Mouse (Mus musculus): Measurements from ENCODE around the gene Ppp1r14a.

The Ppp1r14a gene

DNA sequence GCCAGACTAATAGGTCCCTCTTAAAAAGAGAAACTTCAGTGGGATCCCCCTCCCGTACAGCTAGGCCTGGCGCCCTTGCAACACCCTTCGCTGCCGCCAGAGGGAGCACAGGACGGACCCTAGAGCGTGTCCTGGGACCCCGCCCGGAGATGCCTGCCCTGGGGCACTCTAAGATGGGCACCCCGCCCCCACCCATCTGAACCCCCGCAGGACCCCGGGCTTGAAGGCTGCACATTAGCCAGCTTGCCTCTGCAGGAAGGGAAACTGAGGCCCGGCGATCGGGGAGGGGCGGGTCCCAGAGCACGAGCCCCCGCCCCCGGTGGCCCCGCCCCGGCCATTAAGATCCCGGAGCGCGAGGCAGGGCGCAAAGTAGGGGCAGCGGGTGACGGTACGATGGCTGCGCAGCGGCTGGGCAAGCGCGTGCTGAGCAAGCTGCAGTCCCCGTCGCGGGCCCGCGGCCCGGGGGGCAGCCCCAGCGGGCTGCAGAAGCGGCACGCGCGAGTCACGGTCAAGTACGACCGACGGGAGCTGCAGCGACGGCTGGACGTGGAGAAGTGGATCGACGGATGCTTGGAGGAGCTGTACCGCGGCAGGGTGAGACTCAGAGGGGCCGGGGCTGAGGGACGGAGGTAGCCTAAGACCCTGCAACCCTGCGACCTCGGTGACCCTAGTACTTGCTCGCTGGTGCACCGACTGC lies at the start of gene Ppp1r14a:
Gene Ppp1r14a (plus strand): TSS at position 367 of the 697 bp plus-strand sequence.
- DNase-seq (ENCODE audit: extremely low read depth, low read depth), result no peak

DNA sequence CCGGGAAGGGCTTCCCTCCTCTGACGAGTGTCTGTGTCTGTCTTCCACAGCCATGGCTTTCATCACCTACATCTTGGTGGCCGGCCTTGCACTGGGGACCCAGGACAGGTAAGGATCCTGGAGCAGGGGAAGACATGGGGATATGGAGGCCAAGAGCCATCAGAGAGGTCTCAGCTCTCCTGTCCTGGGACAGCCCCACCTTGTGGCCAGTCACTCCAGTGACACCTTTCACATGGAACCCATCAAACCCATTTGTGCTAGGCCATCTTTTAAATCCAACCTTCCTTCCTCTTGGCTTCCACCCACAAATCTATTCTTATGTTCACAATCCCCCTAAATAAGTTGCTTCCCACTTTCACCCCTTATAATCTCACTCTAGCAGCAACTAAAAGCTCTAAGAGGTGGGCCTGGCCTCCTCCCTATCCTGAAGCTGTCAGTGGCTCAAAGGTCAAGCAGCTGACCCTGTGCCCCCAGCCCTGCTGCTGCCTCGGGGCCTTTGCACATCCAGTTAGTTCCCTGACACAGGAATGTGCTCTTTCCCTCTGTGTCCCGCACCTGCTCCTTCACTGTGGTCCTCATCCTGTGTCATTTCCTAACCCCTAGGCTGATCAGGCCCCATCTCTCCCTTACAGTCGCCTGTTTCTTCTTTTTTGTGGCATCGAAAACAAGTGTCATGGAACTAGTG lies 44.2 kb upstream of the Ppp1r14a start:
- no peak for DNase-seq (ENCODE audit: extremely low read depth, low read depth)

DNA sequence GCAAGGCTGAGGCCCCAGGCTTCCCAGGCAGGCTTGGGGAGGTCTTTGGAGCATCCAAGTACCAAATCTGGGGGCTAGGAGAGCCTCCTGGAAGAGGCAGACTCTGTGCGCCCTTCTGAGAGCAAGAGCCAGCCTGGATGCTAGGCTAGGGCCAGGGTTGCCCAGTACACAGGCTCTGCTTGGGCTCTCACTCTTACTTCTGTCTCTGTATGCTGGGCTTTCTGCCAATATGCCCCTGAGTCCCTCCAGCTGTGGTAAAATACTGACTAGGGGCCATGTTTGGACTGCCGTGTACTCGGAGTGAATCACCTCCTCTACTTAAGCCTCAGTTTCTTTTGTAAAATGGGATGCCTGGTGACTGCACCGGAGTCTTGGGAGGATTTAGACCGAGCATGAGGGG lies 43.1 kb upstream of the Ppp1r14a start:
- DNase-seq (ENCODE audit: extremely low read depth, low read depth), result no peak

DNA sequence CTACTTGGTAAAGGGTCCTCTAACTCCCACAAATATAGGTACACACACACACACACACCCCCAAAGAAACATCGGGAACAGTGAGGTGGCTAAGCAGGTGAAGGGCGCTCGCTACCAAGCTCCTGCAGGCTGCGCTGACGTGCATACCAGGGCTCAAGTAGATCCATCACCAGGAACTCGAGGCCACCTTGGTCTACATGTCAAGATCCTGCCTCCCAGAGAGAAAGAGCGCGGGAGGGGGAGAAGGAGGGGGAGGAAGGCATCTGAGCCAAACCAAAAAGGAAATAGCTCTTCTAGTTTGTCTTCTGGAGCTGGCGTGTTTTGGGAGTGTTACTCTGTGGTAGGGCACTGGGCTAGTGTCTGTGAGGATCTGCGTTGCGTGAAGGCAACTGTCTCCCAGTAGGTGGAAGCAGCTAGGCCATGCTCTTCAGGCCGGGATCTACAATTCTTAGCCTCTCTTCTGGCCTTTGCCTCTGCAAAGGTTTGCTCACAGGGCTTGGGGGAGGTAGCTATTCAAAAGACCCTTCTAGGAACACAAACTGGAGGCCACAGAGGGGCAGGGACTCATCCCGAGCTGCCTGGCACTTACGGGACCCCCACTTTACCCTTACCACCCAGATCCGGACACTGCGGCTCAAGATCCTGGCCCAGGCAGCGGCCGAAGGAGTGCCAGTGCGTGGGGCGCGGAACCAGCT lies 42.3 kb upstream of the Ppp1r14a start:
- DNase-seq (ENCODE audit: extremely low read depth, low read depth), result no peak

DNA sequence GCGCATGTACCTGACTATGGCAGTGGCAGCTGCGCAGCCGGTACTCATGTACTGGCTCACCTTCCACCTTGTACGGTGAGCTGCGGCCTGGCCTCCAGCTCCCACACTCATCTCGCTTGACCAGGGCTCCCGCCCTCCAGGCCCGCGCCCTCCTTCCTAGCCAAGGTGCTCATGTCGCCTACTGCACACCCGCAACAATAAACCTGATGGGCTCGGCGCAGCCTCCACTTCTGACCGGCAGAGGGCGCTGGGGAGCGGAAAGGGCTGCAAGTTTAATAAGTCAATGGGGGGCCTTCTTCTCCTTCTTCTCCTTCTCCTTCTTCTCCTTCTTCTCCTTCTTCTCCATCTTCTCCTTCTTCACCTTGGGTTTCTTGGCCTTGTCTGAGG lies 41.8 kb upstream of the Ppp1r14a start:
- no peak for DNase-seq (ENCODE audit: extremely low read depth, low read depth)

DNA sequence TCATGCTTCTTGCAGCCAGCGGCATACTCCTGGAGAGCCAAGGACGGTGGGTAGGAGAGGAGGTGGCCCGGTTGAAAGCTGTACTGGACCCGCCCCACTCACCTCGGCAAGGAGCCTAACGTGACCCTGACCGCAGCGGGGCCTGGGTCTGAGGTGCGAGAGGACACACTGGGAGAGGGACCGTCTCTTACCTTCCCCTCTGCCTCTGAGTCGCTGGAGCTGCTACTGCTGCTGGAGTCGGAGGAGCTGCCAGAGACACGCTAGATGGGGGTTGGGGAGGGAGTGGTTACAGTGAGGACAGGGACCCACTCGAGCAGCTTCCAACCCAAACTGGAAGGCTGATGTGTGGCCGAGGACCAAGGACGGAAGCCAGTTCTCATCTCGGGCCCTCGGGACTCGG lies 41.4 kb upstream of the Ppp1r14a start:
- DNase-seq (ENCODE audit: extremely low read depth, low read depth), result no peak

DNA sequence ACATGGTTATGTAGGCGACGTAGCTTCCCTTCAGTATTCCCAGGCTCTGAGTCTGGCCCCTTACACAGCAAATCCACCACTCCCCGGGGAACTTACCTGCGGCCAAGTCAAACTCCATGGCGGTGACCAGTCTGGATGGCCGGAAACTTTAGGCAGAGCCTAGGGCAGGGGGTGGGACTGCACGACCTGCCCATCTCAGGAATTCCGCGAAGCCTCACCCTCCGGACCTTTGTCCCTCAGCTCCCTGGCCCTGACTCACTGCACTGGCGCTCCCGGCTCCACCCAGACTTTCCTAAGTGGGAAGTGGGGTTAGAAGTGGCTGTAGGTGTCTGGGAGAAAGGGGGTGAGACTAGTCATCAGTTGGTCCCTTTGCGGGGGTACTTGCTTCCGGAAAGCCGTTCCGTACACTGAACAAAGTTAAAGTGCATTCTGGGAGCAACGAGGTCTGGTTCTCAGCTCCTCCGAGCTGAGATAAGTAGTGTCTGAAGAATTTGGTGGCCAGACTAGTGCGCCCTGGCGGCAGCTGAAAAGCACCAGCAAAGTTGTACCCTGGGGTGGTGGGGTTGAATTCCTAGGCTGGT lies 40.8 kb upstream of the Ppp1r14a start, which contains the start of gene 2200002D01Rik:
Gene 2200002D01Rik (minus strand): TSS at position 206 of the 581 bp plus-strand sequence.
- DNase-seq (ENCODE audit: extremely low read depth, low read depth), result no peak

DNA sequence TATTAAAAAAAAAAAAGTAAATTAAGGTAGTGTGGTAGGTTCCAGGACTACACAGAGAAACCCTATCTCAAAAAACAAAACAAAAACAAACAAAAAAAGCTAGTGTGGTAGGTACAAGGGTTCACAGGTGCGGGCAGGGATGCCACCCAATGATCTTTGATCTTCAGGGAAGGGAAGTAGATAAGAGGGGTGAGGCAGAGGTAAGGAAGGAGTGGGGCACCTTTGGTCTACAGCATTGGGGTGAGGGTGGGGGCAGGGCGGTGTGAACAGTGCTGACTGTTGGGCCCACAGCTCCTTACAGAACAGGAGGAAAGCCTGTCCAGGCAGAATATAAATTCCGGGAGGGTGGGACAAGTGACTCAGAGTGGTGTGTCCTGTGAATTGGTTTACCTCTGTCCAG lies 37.9 kb upstream of the Ppp1r14a start:
- DNase-seq (ENCODE audit: extremely low read depth, low read depth), result no peak

DNA sequence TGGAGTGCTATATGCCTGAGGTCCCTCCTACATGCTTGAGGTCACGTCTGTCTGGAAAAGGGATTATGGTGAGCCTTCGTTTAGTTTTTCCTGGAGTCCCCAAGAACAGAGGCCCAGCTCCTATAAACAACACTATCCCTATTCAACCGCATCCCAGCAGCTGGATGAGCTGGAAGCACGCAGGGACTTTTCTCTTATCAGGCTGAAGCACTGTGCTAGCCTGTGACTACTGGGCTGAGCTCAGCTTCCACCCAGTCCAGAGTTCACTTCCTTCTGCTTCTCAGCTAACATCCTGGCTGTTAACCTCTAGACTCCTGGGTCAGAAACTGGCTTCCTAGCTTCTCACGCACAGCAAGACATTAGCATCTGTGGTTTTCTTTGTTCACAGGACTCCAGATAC lies 35.3 kb upstream of the Ppp1r14a start:
- no peak for DNase-seq (ENCODE audit: extremely low read depth, low read depth)

DNA sequence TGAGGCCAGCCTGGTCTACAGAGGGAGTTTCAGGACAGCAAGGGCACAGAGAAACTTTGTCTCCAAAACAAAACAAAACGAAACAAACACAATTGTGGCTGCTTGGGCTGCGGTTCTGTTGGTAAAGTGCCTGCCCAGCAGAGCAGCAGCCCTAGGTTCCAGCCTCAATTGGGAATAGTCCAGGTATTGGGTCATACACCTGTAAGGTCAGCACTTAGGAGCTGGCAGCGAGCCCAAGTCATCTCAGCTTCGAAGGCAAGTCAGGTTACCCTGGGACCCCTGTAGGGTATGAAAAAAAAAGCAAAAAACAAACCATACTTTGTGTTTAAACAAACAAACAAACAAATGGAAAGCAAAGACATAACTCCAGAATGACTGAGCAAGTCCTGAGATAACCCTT lies 33.2 kb upstream of the Ppp1r14a start:
- DNase-seq (ENCODE audit: extremely low read depth, low read depth), result no peak

DNA sequence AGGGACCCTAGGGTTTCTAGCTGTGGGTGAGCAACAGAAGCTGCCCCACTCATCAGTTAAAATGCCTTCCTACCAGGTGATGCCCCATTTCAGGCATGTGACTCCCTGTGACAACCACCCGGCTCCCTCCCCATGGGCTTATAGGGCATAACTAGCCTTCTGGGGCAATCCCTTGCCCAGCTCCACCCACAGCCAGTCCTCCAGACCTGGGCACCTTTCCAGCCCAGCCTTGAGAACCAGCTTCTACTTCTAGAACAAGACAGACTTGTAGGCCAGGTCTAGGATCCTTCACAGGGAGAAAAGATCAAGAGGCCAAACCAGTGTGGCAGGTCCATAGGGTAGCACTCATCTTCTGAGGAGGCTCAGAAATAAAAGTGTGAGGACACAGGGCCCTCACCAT lies 31.7 kb upstream of the Ppp1r14a start:
- DNase-seq (ENCODE audit: extremely low read depth, low read depth), result no peak

DNA sequence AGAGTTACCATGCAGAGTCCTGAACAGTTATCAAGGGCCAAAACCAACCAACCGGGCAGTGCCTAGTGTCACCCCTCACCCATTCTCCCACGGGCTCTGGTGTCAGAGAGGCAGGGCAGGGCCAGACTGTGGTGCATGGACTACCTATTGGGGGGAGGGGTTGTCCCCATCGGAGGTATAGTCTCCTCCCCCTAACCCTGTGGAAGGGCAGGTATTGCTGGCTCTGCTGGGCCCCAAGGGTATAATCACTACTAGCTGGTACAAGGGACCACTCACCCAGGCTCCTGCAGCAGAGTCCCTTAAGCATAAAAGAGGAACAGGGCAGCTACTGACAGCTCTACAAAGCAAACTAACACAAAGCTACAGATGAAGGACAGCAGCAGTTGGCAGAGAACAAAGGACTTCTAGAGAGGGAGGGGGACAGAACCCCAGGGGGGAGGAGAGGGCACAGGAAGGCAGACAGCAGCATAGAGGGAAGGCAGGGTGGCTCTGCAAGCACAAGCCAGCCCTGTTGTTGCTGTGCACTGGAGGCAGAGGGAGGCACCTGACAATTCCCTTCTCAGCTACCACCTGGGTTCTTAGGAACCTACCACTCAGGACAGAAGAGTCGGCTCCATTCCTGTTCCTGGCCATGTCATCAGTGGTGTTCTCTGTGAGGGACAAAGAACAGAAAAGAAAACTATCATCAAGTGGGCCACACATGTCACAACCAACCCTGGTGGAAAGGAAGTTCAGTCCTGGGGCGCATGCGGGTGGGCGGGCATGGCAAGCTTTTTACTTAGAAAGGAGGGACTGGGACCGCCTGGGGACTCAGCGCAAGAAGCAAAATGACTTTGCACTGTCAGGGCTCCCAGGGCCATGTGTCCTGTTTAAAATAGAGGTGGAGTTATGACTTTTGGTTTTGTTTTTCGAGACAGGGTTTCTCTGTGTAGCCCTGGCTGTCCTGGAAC lies 29.1 kb upstream of the Ppp1r14a start:
- DNase-seq (ENCODE audit: extremely low read depth, low read depth), result no peak

DNA sequence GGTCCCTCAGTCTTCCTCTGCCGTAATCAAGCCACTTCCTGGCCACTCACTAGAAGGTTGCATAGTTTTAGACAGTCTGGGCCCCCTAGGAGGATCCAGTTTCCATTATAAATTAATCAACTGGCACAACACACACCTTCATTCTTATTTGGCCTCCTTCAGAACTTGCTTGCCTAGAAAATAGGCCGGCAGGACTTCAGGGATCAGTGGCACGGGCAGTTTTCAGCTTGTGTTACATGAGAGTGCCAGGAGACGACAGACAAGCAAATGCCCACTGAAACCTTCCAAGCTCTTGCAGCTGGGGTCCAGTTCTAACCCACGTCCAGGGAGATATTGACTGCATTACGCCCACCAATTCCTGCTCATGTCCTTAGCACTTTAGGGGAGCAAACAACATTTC lies 27.0 kb upstream of the Ppp1r14a start:
- no peak for DNase-seq (ENCODE audit: extremely low read depth, low read depth)

DNA sequence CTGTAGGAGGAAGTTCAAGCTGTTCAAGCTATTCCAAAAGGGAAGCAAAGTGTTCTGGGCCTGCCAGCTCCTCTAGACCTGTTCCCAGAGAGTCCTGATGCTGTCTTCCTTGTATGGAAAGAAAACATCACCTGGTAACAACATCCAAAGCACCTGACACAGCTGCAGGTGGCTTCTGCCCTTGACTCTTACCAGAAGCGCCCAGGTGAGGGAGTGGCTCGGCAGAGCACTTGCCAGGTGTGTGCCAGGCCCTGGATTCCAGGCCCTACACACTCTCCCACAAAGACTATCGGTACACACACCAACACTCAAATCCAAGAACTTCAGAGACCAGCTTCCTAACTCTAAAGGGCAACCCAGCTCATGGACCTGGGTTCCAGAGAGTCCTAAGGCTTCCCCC lies 25.3 kb upstream of the Ppp1r14a start:
- DNase-seq (ENCODE audit: extremely low read depth, low read depth), result no peak

DNA sequence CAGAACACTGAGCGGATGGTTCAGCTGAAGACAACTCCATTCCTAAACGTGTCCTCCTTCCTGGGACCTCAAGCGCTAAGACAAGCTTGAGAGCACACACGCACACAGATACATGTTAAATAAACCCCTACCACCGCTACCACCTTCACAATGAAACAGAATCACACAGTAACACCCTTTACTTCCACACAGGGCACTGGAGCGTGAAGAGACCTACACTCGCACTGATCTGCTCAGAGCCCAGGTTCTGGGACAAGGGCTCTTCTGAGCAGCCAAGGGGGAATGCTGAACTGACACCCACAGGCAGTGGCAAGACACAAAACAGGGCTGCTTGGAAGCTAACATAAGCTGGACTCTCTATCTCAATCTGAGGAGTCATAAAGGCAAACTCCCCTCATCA lies 23.5 kb upstream of the Ppp1r14a start:
- DNase-seq (ENCODE audit: extremely low read depth, low read depth), result no peak

DNA sequence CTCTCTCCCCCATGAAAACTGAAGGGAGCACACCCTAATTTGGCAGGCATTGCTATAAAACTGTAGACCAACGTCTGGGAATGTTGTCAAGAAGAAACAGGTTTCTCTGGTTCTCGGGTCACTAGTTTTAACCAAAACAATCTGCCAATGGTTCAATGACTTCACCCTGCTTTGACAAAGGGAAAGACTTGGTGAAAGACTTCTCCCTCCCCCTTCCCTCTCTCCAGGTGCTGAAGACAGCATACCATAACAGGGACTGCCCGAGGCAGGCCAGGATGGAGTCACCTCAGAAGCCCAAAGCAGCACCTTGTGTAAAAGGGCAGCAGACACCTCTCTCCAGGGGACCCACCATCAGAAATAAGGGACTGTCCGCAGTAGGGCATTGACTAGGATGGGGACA lies 22.2 kb upstream of the Ppp1r14a start:
- DNase-seq (ENCODE audit: extremely low read depth, low read depth), result no peak

DNA sequence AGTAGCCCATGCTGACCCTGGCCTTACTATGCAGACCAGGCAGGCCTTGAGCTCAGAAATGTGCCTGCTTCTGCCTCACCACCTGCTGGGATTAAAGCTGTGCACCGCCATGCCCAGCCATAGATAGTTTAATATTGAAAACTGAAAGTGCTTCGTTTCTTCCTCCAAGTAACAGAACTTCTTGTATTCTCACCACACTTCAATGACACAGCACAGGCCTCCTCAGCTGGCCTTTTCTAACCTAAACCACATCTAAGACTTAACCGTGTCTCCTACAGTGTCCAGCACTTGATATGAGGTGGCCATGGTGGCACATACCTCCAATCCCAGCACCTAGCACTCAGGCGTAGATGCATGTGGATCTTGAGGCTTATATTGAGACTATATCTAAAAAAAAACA lies 18.7 kb upstream of the Ppp1r14a start:
- DNase-seq (ENCODE audit: extremely low read depth, low read depth), result no peak

DNA sequence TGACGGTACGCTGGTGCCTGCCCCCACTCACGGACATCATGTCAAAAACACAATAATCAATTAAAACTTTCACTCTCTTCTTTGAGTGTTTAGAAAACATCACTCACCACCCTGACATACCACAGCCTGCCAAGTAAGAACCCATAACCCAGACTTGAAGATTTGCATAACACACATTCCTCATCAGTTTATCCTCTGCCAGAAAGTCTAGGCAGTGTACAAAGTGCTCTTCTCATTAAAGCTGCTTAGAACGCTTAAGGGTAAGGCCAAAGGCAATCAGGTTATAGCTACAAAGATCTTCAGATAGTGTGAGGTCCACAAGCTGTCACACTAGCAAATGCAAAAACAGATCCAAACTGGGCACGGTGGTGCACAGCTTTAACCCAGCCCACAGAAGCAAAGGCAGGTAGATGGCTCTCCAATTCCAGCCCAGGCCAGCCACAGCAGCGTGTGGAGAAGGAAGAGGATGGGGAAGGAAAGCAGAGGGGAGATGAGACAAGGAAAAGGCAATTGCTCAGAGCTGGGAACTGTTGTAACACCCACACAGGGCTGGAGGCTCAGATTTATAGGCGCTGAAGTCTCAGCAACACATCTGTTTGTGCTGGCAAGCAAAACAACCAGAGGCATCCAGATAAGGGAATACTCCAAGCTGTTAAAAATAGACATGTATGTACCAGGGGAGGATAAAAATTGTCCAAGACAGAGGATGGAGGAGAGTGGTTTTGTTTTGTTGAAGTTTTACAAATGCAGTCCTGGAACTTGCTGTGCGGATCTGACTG lies 17.2 kb upstream of the Ppp1r14a start:
- DNase-seq (ENCODE audit: extremely low read depth, low read depth), result no peak

DNA sequence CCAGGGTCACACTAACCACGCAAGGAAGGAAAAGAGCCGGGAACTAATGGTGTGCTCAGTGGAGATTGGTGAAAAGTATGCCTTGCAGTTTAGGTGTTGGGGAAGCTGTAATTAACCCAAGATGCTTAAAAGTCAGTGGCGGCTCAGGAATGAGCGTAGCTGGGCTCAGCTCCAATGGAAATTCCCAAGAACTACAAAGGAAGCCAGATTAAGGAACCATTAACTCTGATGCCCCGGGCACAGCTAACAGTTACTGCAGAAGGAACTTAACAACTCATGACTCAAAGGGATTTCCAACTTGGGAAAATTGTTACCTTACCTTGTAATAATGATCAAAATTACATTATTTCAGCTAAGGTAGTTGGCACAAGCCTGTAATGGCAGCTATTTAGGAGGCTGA lies 12.4 kb upstream of the Ppp1r14a start:
- DNase-seq (ENCODE audit: extremely low read depth, low read depth), result no peak

DNA sequence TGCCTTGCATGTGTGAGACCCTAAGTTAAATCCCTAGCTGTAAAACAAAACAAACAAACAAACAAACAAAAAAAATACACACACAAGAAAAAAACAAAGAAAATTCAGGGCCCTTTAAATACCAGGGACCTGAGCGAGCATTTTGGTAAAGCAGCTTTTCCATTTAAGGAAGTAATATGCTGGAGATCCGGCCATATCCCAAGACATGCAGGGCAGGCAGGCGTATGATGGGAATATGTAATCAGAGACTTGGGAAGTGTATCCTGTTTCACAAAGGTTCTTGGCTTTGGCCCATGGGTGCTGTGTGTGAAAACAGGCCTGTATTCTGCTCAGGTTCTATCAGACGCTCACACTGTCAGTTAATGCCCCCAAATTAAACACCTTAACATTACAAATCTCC lies 11.6 kb upstream of the Ppp1r14a start:
- DNase-seq (ENCODE audit: extremely low read depth, low read depth), result no peak

Data from MEL-GATA-1-ER (cell line).